ENCODE assay signal across 15 mouse cellular contexts in the genomic region with DNA sequence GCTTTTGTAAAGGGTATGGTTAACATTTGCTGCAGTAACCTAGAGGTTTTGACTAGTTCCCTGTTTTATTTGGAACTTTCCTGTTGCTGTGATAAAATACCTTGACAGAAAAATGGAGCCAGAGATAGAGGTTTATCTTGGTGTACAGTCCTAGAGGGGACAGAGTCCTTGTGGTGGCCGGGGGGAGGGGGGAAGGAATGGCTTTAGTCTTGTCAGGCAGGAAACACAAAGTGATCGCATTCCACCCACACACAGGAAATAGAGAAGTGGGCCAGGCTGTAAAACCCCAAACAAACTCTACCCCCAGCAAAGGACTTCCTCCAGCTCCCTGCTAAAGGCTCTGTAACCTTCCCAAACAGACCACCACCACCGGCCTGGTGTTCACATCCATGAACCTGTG.
A peak's percentile ranks its signal among the peaks of the same experiment; 100 is the strongest.
DNase-seq lines count a peak whose midpoint lies in the region; ATAC-seq and TF ChIP-seq lines count a peak whose summit lies in the region.
"Had no signal": no experiment of that assay in that cellular context is flagged by ENCODE, and none has a peak within 500 bp of the region (broad histone marks: within the 10 kb centered on the region; RNA-seq: fewer than 3 reads in every experiment).

No protein-coding gene starts in this region.

- DNase-seq in lung, adult 2 months: no peak
- DNase-seq in thymus, postnatal 4 days: peak; percentile 46
- no peak for DNase-seq in adrenal gland, postnatal 10 days
- no peak for DNase-seq in lung, postnatal 36 days
- no peak for DNase-seq in right cerebral cortex, adult 18-20 months
- DNase-seq: B cell, adult 2 months; cerebellum, adult 9-10 months; kidney, postnatal 10 days; lung, embryonic 14.5 days; right cerebral cortex, postnatal 25 days had no signal

- H3K4me2 ChIP-seq in lung, embryonic 16.5 days (ENCODE audit: low read depth, low read length): no peak overlapping the region
- H3K4me2 ChIP-seq: lung, embryonic 14.5 days had no signal

- WGBS in lung, embryonic 16.5 days: 40% methylated on average over 3 of the region's 3 CpGs
- WGBS in lung, adult 2 months: 41% methylated on average over 3 of the region's 3 CpGs

- TF ChIP-seq POLR2A in lung, adult 2 months (IDR thresholded peaks at IDR 0.05; ENCODE audit: borderline replicate concordance, extremely low read depth, low read depth, low read length): no peak

- no peaks in the 10 kb centered on the region for H3K9me3 ChIP-seq in lung, embryonic 16.5 days (ENCODE audit: control insufficient read depth, low read length)
- H3K9me3 ChIP-seq: midbrain, embryonic 10.5 days had no signal

- TF ChIP-seq CTCF in lung, adult 2 months (IDR thresholded peaks at IDR 0.05; ENCODE audit: insufficient read depth, low read length): no peak

- peaks cover 15% of the 10 kb centered on the region for H3K4me1 ChIP-seq in lung, embryonic 16.5 days (replicated peaks; ENCODE audit: control insufficient read depth, insufficient read depth, low read length)
- peaks cover 6% of the 10 kb centered on the region for H3K4me1 ChIP-seq in lung, adult 2 months (ENCODE audit: control insufficient read depth, insufficient read depth, low read length)

- no peak overlapping the region for H3K9ac ChIP-seq in lung, embryonic 16.5 days (ENCODE audit: low read length)
- H3K9ac ChIP-seq: lung, embryonic 14.5 days had no signal

- H3K27me3 ChIP-seq in lung, embryonic 16.5 days (ENCODE audit: control insufficient read depth, insufficient read depth, low read depth, low read length): no peaks in the 10 kb centered on the region

- H3K4me3 ChIP-seq in lung, embryonic 16.5 days (ENCODE audit: low read length): no peak overlapping the region
- H3K4me3 ChIP-seq in lung, adult 2 months (replicated peaks; ENCODE audit: extremely low read depth, low read depth, low read length): no peak overlapping the region
- H3K4me3 ChIP-seq: midbrain, embryonic 10.5 days; myocyte had no signal

- peak; percentile 56; the same call in 1 of the 2 replicates for ATAC-seq in lung, embryonic 16.5 days (ENCODE audit: low read depth)
- peak; percentile 27 to 47; a peak in 1 of 4 replicates for ATAC-seq in hematopoietic stem cell, adult 5-6 weeks (replicated peaks in 1 of 2; ENCODE audit: insufficient read depth in 1 of 2, low FRiP score in 2 of 2, low TSS enrichment in 1 of 2, low read depth in 1 of 2, poor library complexity in 2 of 2, severe bottlenecking in 2 of 2)
- peak; percentile 51 for ATAC-seq in megakaryocyte, adult 5-6 weeks (ENCODE audit: poor library complexity, severe bottlenecking)

- peaks cover 5% of the 10 kb centered on the region for H3K36me3 ChIP-seq in lung, embryonic 16.5 days (ENCODE audit: control insufficient read depth, insufficient read depth, low read length)

- no peak overlapping the region for H3K27ac ChIP-seq in lung, embryonic 16.5 days (ENCODE audit: low read length)
- H3K27ac ChIP-seq: midbrain, embryonic 10.5 days had no signal
